Mouse (Mus musculus): Measurements from ENCODE around the gene Fbxl4. TPM values are rescaled to one million over a fixed set of nuclear protein-coding genes. Genes with fewer than 3 reads are reported as not detected.

The Fbxl4 gene
- polyA plus RNA-seq, 1 experiment, result 11.1 TPM

DNA sequence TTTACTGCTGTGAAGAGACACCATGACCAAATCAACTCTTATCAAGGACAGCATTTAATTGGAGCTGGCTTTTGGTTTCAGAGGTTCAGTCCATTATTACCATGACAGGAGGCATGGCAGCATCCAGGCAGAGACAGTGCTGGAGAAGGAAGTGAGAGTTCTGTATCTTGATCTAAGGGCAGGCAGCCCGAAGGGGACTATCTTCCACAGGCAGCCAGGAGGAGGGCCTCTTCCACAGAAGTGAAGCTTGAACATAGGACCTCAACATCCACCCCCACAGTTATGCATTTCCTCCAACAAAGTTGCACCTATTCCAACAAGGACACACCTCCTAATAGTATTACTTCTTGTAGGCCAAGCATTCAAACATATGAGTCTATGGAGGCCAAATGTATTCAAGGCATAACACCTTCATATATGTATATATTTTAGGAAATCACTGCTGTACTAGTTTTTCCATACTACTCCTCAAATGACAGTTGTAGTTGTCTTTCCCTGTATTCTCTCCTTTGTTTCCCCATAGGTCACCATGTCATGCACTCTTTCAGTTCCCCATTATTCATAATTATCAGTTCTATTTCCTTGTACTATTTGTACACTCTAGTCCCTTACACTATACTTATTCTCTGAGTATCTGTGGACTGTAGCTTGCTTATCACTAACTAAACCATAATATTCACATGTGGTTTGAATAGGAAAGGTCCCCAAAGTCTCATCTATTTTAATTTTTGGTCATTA lies 26.4 kb downstream of the Fbxl4 start:
- Histone ChIP-seq H3K27ac (ENCODE audit: insufficient read depth, low read depth, low read length) (no peak overlapping the region), H3K4me3 (ENCODE audit: insufficient read depth, low read length) (no peak overlapping the region), H3K4me1 (ENCODE audit: control insufficient read depth, insufficient read depth, low read length) (peaks cover 32% of the 10 kb centered on the region)
- TF ChIP-seq CTCF (IDR thresholded peaks at IDR 0.05; ENCODE audit: low read depth, low read length), result no peak
- TF ChIP-seq POLR2A (IDR thresholded peaks at IDR 0.05; ENCODE audit: borderline replicate concordance, low read depth, low read length), result no peak

DNA sequence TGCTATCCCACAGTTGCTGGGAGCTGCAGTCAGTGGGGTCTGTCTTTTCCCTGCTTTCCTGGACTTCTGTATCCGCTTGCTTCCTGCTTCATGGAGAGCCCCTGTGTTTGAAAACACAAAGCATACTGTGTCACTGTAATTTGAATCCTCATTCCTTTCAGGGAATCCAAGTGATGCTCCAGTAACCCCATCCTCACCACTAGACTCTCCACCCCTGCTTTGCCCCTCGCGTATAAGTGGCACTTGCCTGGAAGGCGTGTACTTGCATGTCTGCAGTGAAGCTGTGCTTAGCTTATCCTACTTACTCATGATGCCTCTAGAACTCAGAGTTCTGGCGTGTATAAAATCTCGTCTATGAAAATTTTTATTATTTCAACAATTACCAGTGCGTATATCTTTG lies 32.7 kb downstream of the Fbxl4 start:
- Histone ChIP-seq H3K4me3 (ENCODE audit: insufficient read depth, low read length) (no peak overlapping the region), H3K4me1 (ENCODE audit: control insufficient read depth, insufficient read depth, low read length) (peaks cover 24% of the 10 kb centered on the region), H3K27ac (ENCODE audit: insufficient read depth, low read depth, low read length) (no peak overlapping the region)
- TF ChIP-seq POLR2A (IDR thresholded peaks at IDR 0.05; ENCODE audit: borderline replicate concordance, low read depth, low read length) (no peak), CTCF (IDR thresholded peaks at IDR 0.05; ENCODE audit: low read depth, low read length) (no peak)

- H3K4me3 ChIP-seq (ENCODE audit: insufficient read depth, low read length), result no peak overlapping the region
- TF ChIP-seq POLR2A (IDR thresholded peaks at IDR 0.05; ENCODE audit: borderline replicate concordance, low read depth, low read length), result no peak
- TF ChIP-seq CTCF (IDR thresholded peaks at IDR 0.05; ENCODE audit: low read depth, low read length), result no peak
- H3K27ac ChIP-seq (ENCODE audit: insufficient read depth, low read depth, low read length), result peak overlapping the region; percentile 55
- H3K4me1 ChIP-seq (ENCODE audit: control insufficient read depth, insufficient read depth, low read length), result peaks cover 24% of the 10 kb centered on the region
Observed at GRCm38 (mm10) chr4:22392777-22393473, 35.6 kb downstream of the Fbxl4 start.

GRCm38 (mm10) chr4:22395404-22395803 lies 38.1 kb downstream of the Fbxl4 start:
- Histone ChIP-seq H3K4me1 (ENCODE audit: control insufficient read depth, insufficient read depth, low read length) (peaks cover 21% of the 10 kb centered on the region), H3K4me3 (ENCODE audit: insufficient read depth, low read length) (no peak overlapping the region), H3K27ac (ENCODE audit: insufficient read depth, low read depth, low read length) (no peak overlapping the region)
- TF ChIP-seq POLR2A (IDR thresholded peaks at IDR 0.05; ENCODE audit: borderline replicate concordance, low read depth, low read length) (no peak), CTCF (IDR thresholded peaks at IDR 0.05; ENCODE audit: low read depth, low read length) (no peak)

DNA sequence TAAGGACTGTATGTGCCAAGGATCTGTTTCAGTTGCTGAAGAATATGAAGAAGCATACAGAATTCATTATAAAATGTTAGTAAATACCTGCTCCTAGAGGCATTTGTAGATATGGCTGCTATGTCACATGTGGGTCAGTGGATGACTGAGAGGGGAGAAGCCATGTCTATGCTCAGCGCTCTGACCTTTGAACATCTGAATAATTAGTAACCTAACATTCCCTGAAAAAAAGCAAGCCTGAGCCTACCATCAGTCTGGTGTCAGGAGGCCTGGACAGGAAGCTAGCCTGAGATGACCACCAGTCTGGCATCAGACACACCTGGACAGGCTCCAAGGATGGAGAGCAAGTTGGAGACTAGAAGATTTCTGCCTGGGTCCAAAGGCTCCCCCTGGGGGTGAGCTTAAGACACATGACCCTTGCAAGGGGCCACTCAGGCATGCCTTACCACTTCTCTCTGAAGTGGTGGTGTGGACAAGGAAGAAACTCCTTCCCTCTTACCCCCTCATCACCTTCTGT lies 39.2 kb downstream of the Fbxl4 start:
- H3K27ac ChIP-seq (ENCODE audit: insufficient read depth, low read depth, low read length), result no peak overlapping the region
- no peak overlapping the region for H3K4me3 ChIP-seq (ENCODE audit: insufficient read depth, low read length)
- peaks cover 20% of the 10 kb centered on the region for H3K4me1 ChIP-seq (ENCODE audit: control insufficient read depth, insufficient read depth, low read length)
- TF ChIP-seq CTCF (IDR thresholded peaks at IDR 0.05; ENCODE audit: low read depth, low read length), result no peak
- TF ChIP-seq POLR2A (IDR thresholded peaks at IDR 0.05; ENCODE audit: borderline replicate concordance, low read depth, low read length), result no peak

DNA sequence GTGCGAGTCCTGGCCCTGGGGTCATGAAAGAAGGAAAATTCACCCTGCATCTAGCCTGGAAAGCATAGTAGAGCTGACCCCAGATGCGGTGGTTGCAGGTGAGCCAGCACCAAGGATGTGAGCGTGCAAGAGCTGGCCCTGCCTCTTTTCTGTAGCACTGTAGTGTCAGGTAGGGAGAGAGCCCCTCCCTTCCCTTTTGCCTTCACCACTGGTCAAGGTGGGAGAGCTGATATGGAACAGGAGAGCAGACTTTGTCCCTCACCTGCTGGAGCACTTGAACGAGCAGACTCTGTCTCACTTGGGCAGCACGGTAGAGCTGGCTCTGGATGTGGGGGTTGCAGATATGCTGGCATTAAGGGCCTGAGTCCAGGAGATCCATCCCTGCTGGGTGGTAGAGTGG lies 39.7 kb downstream of the Fbxl4 start:
- Histone ChIP-seq H3K4me1 (ENCODE audit: control insufficient read depth, insufficient read depth, low read length) (peaks cover 17% of the 10 kb centered on the region), H3K27ac (ENCODE audit: insufficient read depth, low read depth, low read length) (no peak overlapping the region), H3K4me3 (ENCODE audit: insufficient read depth, low read length) (no peak overlapping the region)
- no peak for TF ChIP-seq CTCF (IDR thresholded peaks at IDR 0.05; ENCODE audit: low read depth, low read length)
- no peak for TF ChIP-seq POLR2A (IDR thresholded peaks at IDR 0.05; ENCODE audit: borderline replicate concordance, low read depth, low read length)

DNA sequence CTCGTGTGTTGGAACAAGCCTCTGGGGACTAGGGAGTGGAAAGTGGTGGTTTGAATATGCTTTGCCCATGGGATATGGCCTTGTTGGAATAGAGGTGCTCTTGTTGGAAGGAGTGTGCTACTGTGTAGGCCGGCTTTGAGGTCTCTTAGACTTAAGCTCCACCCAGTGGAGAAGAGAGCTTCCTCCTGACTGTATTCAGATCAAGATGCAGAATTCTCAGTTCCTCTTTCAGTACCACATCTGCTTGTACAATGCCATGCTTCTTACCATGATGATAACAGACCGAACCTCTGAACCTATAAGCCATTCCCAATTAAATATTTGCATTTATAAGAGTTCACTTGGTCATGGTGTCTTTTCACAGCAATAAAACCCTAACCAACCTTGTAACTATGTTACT lies 44.7 kb downstream of the Fbxl4 start:
- peaks cover 2% of the 10 kb centered on the region; the same call in 1 of the 2 replicates for H3K4me1 ChIP-seq (ENCODE audit: control insufficient read depth, insufficient read depth, low read length)

GRCm38 (mm10) chr4:22402930-22403329 lies 45.6 kb downstream of the Fbxl4 start:
- H3K27ac ChIP-seq (ENCODE audit: insufficient read depth, low read depth, low read length), result no peak overlapping the region
- no peak overlapping the region for H3K4me3 ChIP-seq (ENCODE audit: insufficient read depth, low read length)
- H3K4me1 ChIP-seq (ENCODE audit: control insufficient read depth, insufficient read depth, low read length), result peaks cover 2% of the 10 kb centered on the region; the same call in 1 of the 2 replicates
- TF ChIP-seq CTCF (IDR thresholded peaks at IDR 0.05; ENCODE audit: low read depth, low read length) (no peak), POLR2A (IDR thresholded peaks at IDR 0.05; ENCODE audit: borderline replicate concordance, low read depth, low read length) (no peak)

More for the DNA sequence above, 44.7 kb downstream of the Fbxl4 start:
- Histone ChIP-seq H3K27ac (ENCODE audit: insufficient read depth, low read depth, low read length) (no peak overlapping the region), H3K4me3 (ENCODE audit: insufficient read depth, low read length) (no peak overlapping the region)
- no peak for TF ChIP-seq POLR2A (IDR thresholded peaks at IDR 0.05; ENCODE audit: borderline replicate concordance, low read depth, low read length)
- TF ChIP-seq CTCF (IDR thresholded peaks at IDR 0.05; ENCODE audit: low read depth, low read length), result no peak

DNA sequence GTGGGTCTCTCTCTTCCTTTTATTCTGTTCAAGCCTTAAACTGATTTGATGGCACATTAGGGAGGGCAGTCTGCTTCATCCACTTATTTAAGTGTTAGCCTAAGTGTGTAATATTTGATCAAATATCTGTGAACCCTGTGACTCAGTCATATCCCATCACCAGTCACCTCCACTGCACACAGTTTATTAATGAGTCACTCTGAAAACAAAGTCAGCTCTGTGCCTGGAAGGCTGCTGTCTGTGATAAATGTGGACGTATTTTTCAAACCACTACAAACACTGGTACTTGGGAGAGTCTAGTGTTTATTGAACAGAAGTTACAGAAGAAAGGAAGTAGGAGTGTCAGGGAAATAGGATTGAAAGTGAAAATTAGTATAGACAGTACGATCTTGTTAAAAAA lies 63.3 kb downstream of the Fbxl4 start:
- no peak overlapping the region for H3K27ac ChIP-seq (ENCODE audit: insufficient read depth, low read depth, low read length)
- H3K4me1 ChIP-seq (ENCODE audit: control insufficient read depth, insufficient read depth, low read length), result peaks cover 4% of the 10 kb centered on the region
- no peak overlapping the region for H3K4me3 ChIP-seq (ENCODE audit: insufficient read depth, low read length)
- no peak for TF ChIP-seq POLR2A (IDR thresholded peaks at IDR 0.05; ENCODE audit: borderline replicate concordance, low read depth, low read length)
- no peak for TF ChIP-seq CTCF (IDR thresholded peaks at IDR 0.05; ENCODE audit: low read depth, low read length)

DNA sequence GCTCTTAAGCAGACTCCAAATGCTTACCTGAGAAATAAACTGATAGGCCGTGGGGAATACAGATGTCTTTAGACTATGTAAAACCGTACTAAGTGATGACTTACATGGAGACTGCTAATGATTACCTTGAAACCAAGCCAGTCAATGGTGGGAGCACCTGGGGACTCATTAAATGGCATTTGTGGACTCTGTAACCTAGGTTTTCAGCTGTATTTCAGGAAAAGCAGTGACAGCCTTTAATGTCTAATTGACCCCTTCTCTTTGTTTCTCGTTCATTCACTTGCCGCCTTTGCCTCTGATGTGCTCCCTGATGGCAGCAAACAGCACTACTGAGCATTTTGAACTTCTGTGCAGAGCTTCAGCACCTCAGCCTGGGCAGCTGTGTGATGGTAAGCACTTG lies 65.1 kb downstream of the Fbxl4 start:
- Histone ChIP-seq H3K4me3 (ENCODE audit: insufficient read depth, low read length) (no peak overlapping the region), H3K27ac (ENCODE audit: insufficient read depth, low read depth, low read length) (no peak overlapping the region), H3K4me1 (ENCODE audit: control insufficient read depth, insufficient read depth, low read length) (peaks cover 4% of the 10 kb centered on the region)
- TF ChIP-seq POLR2A (IDR thresholded peaks at IDR 0.05; ENCODE audit: borderline replicate concordance, low read depth, low read length) (no peak), CTCF (IDR thresholded peaks at IDR 0.05; ENCODE audit: low read depth, low read length) (no peak)

Measured in bone marrow macrophage, adult 2 months (primary cell).